In the genomic region with DNA sequence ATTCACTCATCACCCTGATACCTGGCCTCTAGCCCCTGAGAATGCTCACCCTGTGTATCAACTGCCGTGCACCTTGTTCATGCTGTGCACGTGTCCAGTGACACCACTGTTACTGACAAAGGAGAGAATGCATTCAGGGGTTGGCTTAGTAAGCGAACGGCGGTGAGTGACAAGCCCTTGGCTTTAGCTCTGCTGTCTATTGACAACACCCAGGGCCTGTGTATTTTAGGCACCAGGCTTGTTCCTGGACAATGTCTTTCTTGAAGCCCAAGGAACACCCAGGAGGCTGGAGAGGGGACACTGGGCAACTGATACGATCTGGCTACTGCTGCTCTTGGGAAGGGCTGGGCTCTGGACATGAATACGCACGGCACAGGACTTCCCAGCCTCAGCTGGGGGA, we compare ENCODE assay signal across 28 mouse cellular contexts. TPM values are rescaled to one million over a fixed set of nuclear protein-coding genes. Genes with fewer than 3 reads are reported as not detected.
DNase-seq lines count a peak whose midpoint lies in the region; ATAC-seq and TF ChIP-seq lines count a peak whose summit lies in the region.
"Had no signal": no experiment of that assay in that cellular context is flagged by ENCODE, and none has a peak within 500 bp of the region (broad histone marks: within the 10 kb centered on the region; RNA-seq: fewer than 3 reads in every experiment).

No protein-coding gene starts in this region.

- H3K9ac ChIP-seq in heart, embryonic 12.5 days = no peak overlapping the region
- H3K9ac ChIP-seq in hindbrain, postnatal 0 days (replicated peaks; ENCODE audit: low read length) = no peak overlapping the region
- 0 out of 2 replicates have a peak overlapping the region, but pooled peaks have one; percentile 6 for H3K9ac ChIP-seq in neural tube, embryonic 13.5 days
- H3K9ac ChIP-seq in neural tube, embryonic 15.5 days (replicated peaks) = no peak overlapping the region
- H3K9ac ChIP-seq: forebrain, embryonic 15.5 days; hindbrain, embryonic 15.5 days; kidney, embryonic 15.5 days; limb, embryonic 13.5 days; lung, embryonic 15.5 days; midbrain, embryonic 12.5 days had no signal

- no peak for TF ChIP-seq CTCF in hindbrain, postnatal 0 days (IDR thresholded peaks at IDR 0.05; ENCODE audit: low read depth)

- H3K4me2 ChIP-seq in heart, embryonic 12.5 days = peak overlapping the region; percentile 54
- no peak overlapping the region for H3K4me2 ChIP-seq in hindbrain, postnatal 0 days (ENCODE audit: low read depth, low read length)
- H3K4me2 ChIP-seq in neural tube, embryonic 13.5 days = no peak overlapping the region
- H3K4me2 ChIP-seq in neural tube, embryonic 15.5 days = no peak overlapping the region
- H3K4me2 ChIP-seq: forebrain, embryonic 15.5 days; hindbrain, embryonic 15.5 days; kidney, embryonic 15.5 days; limb, embryonic 13.5 days; liver, embryonic 11.5 days; lung, embryonic 15.5 days; midbrain, embryonic 12.5 days had no signal

- no peaks in the 10 kb centered on the region for H3K9me3 ChIP-seq in heart, embryonic 12.5 days (replicated peaks)
- no peaks in the 10 kb centered on the region for H3K9me3 ChIP-seq in hindbrain, embryonic 10.5 days
- no peaks in the 10 kb centered on the region for H3K9me3 ChIP-seq in hindbrain, postnatal 0 days (ENCODE audit: low read length)
- no peaks in the 10 kb centered on the region for H3K9me3 ChIP-seq in neural tube, embryonic 13.5 days
- H3K9me3 ChIP-seq in neural tube, embryonic 15.5 days (replicated peaks) = no peaks in the 10 kb centered on the region
- H3K9me3 ChIP-seq: forebrain, embryonic 15.5 days; hindbrain, embryonic 15.5 days; kidney, embryonic 15.5 days; limb, embryonic 13.5 days; lung, embryonic 15.5 days; midbrain, embryonic 12.5 days had no signal

- H3K27me3 ChIP-seq in heart, embryonic 12.5 days (replicated peaks) = no peaks in the 10 kb centered on the region
- H3K27me3 ChIP-seq in hindbrain, embryonic 10.5 days (ENCODE audit: insufficient read depth, poor library complexity, severe bottlenecking) = peaks cover 6% of the 10 kb centered on the region
- no peaks in the 10 kb centered on the region for H3K27me3 ChIP-seq in hindbrain, postnatal 0 days (ENCODE audit: insufficient read depth, low read length)
- H3K27me3 ChIP-seq in neural tube, embryonic 13.5 days = no peaks in the 10 kb centered on the region
- H3K27me3 ChIP-seq in neural tube, embryonic 15.5 days (replicated peaks) = no peaks in the 10 kb centered on the region
- H3K27me3 ChIP-seq: forebrain, embryonic 15.5 days; hindbrain, embryonic 15.5 days; kidney, embryonic 15.5 days; lung, embryonic 15.5 days had no signal

- H3K36me3 ChIP-seq in heart, embryonic 12.5 days = peaks cover 24% of the 10 kb centered on the region
- peaks cover 26% of the 10 kb centered on the region for H3K36me3 ChIP-seq in hindbrain, embryonic 10.5 days
- H3K36me3 ChIP-seq in hindbrain, postnatal 0 days (ENCODE audit: insufficient read depth, low read length) = peaks cover 6% of the 10 kb centered on the region; the same call in 1 of the 2 replicates
- H3K36me3 ChIP-seq in neural tube, embryonic 13.5 days = peaks cover 20% of the 10 kb centered on the region
- H3K36me3 ChIP-seq in neural tube, embryonic 15.5 days = peaks cover 15% of the 10 kb centered on the region
- H3K36me3 ChIP-seq: hindbrain, embryonic 15.5 days had no signal

- peak overlapping the region; percentile 3; the same call in 1 of the 2 replicates for H3K4me3 ChIP-seq in heart, embryonic 12.5 days
- H3K4me3 ChIP-seq in hindbrain, embryonic 10.5 days = no peak overlapping the region
- no peak overlapping the region for H3K4me3 ChIP-seq in hindbrain, postnatal 0 days (ENCODE audit: low read length)
- no peak overlapping the region for H3K4me3 ChIP-seq in neural tube, embryonic 13.5 days
- no peak overlapping the region for H3K4me3 ChIP-seq in neural tube, embryonic 15.5 days (replicated peaks)
- H3K4me3 ChIP-seq: forebrain, embryonic 15.5 days; hindbrain, embryonic 15.5 days; kidney, embryonic 15.5 days; limb, embryonic 13.5 days; lung, embryonic 15.5 days; midbrain, embryonic 12.5 days had no signal

- H3K4me1 ChIP-seq in heart, embryonic 12.5 days (replicated peaks) = peaks cover 45% of the 10 kb centered on the region
- peaks cover 55% of the 10 kb centered on the region for H3K4me1 ChIP-seq in hindbrain, embryonic 10.5 days (replicated peaks)
- 0 out of 2 replicates have a peak, but pooled peaks cover 5% of the 10 kb centered on the region for H3K4me1 ChIP-seq in hindbrain, postnatal 0 days (ENCODE audit: insufficient read depth, low read length)
- H3K4me1 ChIP-seq in neural tube, embryonic 13.5 days (replicated peaks) = peaks cover 21% of the 10 kb centered on the region
- H3K4me1 ChIP-seq in neural tube, embryonic 15.5 days = peaks cover 21% of the 10 kb centered on the region

- WGBS in heart, embryonic 12.5 days = 48% methylated on average over 8 of the region's 8 CpGs
- WGBS in hindbrain, embryonic 10.5 days = 79% methylated on average over 8 of the region's 8 CpGs
- 69% methylated on average over 8 of the region's 8 CpGs for WGBS in hindbrain, postnatal 0 days
- WGBS in neural tube, embryonic 13.5 days = 88% methylated on average over 8 of the region's 8 CpGs
- WGBS in neural tube, embryonic 15.5 days = 88% methylated on average over 8 of the region's 8 CpGs

- no peak for ATAC-seq in heart, embryonic 12.5 days (ENCODE audit: insufficient number of reproducible peaks, low FRiP score)
- no peak for ATAC-seq in hindbrain, postnatal 0 days
- no peak for ATAC-seq in neural tube, embryonic 13.5 days (ENCODE audit: low read depth)
- ATAC-seq in neural tube, embryonic 15.5 days (ENCODE audit: low FRiP score) = no peak
- ATAC-seq: activated CD4-positive, CD25-positive, alpha-beta regulatory T cell, adult 4 months; forebrain, embryonic 15.5 days had no signal

- H3K27ac ChIP-seq in heart, embryonic 12.5 days (ENCODE audit: poor library complexity, severe bottlenecking) = peak overlapping the region; percentile 60
- peak overlapping the region; percentile 1; the same call in 1 of the 2 replicates for H3K27ac ChIP-seq in hindbrain, embryonic 10.5 days
- no peak overlapping the region for H3K27ac ChIP-seq in hindbrain, postnatal 0 days
- no peak overlapping the region for H3K27ac ChIP-seq in neural tube, embryonic 13.5 days (replicated peaks)
- H3K27ac ChIP-seq in neural tube, embryonic 15.5 days (replicated peaks) = no peak overlapping the region
- H3K27ac ChIP-seq: forebrain, embryonic 15.5 days; hindbrain, embryonic 15.5 days; kidney, embryonic 15.5 days; limb, embryonic 13.5 days; lung, embryonic 15.5 days; midbrain, embryonic 12.5 days had no signal

- no peak for DNase-seq in heart, adult 8-10 months (ENCODE audit: low spot score)
- no peak for DNase-seq in hindbrain, embryonic 10.5 days (ENCODE audit: low spot score)
- DNase-seq in hindbrain, postnatal 0 days (ENCODE audit: low spot score) = no peak
- no peak for DNase-seq in embryo, embryonic 11 days
- DNase-seq: adrenal gland, adult 2 months; adrenal gland, postnatal 36 days; B cell, adult 2 months; cerebellum, adult 18-20 months; cerebellum, postnatal 10 days; gastrocnemius, postnatal 25 days; kidney, adult 18-20 months; kidney, postnatal 25 days; right cerebral cortex, postnatal 4 days; thymus, adult 2 months; thymus, postnatal 4 days had no signal

RNA-seq across cellular contexts. Expression of a gene that starts 3.2 kb away (rescaled TPM):
- polyA plus RNA-seq in heart, embryonic 12.5 days (2016; fragmentation: Nextera tagmentation; extraction: Ambion mirVana) = 34.6 and 35.3 TPM in 2 replicates
- total RNA-seq in heart, adult 8-10 months (2022) = 10 to 100 TPM; 30.7 to 34.2 (median 33.8) TPM
- polyA plus RNA-seq in hindbrain, embryonic 10.5 days (2016; fragmentation: Nextera tagmentation; extraction: Ambion mirVana) = 27.3 and 29.4 TPM in 2 replicates
- 38.1 and 45.1 TPM in 2 replicates for total RNA-seq in hindbrain, postnatal 0 days (2014; rRNA removed)
- 21.4 and 22.4 TPM in 2 replicates for polyA plus RNA-seq in hindbrain, postnatal 0 days (2015; fragmentation: Nextera tagmentation; extraction: Ambion mirVana)
- 24.9 and 26.2 TPM in 2 replicates for polyA plus RNA-seq in neural tube, embryonic 13.5 days (2015; fragmentation: Nextera tagmentation; extraction: Ambion mirVana)
- 26.2 and 26.9 TPM in 2 replicates for polyA plus RNA-seq in neural tube, embryonic 15.5 days (2015; fragmentation: Nextera tagmentation; extraction: Ambion mirVana)

RNA-seq across cellular contexts. Expression of a gene that starts 11.6 kb away (rescaled TPM):
- polyA plus RNA-seq in heart, embryonic 12.5 days (2016; fragmentation: Nextera tagmentation; extraction: Ambion mirVana) = 1.6 and 1.9 TPM in 2 replicates
- total RNA-seq in heart, adult 8-10 months (2022) = under 1 TPM; 0.24 to 0.37 (median 0.32) TPM
- polyA plus RNA-seq in hindbrain, embryonic 10.5 days (2016; fragmentation: Nextera tagmentation; extraction: Ambion mirVana) = 9.1 and 10.7 TPM in 2 replicates
- total RNA-seq in hindbrain, postnatal 0 days (2014; rRNA removed) = 52.1 and 54.5 TPM in 2 replicates
- 28.9 and 31.5 TPM in 2 replicates for polyA plus RNA-seq in hindbrain, postnatal 0 days (2015; fragmentation: Nextera tagmentation; extraction: Ambion mirVana)
- polyA plus RNA-seq in neural tube, embryonic 13.5 days (2015; fragmentation: Nextera tagmentation; extraction: Ambion mirVana) = 10.8 and 11.6 TPM in 2 replicates
- 16.0 and 16.9 TPM in 2 replicates for polyA plus RNA-seq in neural tube, embryonic 15.5 days (2015; fragmentation: Nextera tagmentation; extraction: Ambion mirVana)
- total RNA-seq: hematopoietic stem cell, adult 5-6 weeks; megakaryocyte progenitor cell, adult 5-6 weeks had no signal

Comparison
In these comparisons a context has a peak if more than half of its experiments do, and no peak if none do; other contexts are left out.
1. H3K27ac ChIP-seq: peak in heart, embryonic 12.5 days (single experiment) and hindbrain, embryonic 10.5 days (single experiment); none in hindbrain, postnatal 0 days (single experiment), neural tube, embryonic 13.5 days (single experiment) and neural tube, embryonic 15.5 days (single experiment).